Mouse (Mus musculus): Measurements from ENCODE around the gene Cd5l.

- TF ChIP-seq CTCF (IDR thresholded peaks at IDR 0.05): no peak
- TF ChIP-seq POLR2A (IDR thresholded peaks at IDR 0.05; ENCODE audit: insufficient read depth, low read depth, low read length): no peak
These were observed 2.8 kb downstream of the Cd5l start for GRCm38 (mm10) chr3:87360466-87360865.

Data from heart, adult 2 months (tissue).